Mouse (Mus musculus): ENCODE data around the gene Elf2. TPM values are rescaled to one million over a fixed set of nuclear protein-coding genes. Genes with fewer than 3 reads are reported as not detected.

The Elf2 gene
- polyA plus RNA-seq, 1 experiment from 2014 or later = 53.5 TPM

- H3K9me3 ChIP-seq (ENCODE audit: control insufficient read depth, low read length) = no peaks in the 10 kb centered on the region
- peak overlapping the region; percentile 89 for H3K4me2 ChIP-seq (ENCODE audit: low read depth, low read length)
- WGBS = under 1% methylated on average over 89 of the region's 113 CpGs
- peak overlapping the region; percentile 94 for H3K9ac ChIP-seq (ENCODE audit: low read depth, low read length)
- no peaks in the 10 kb centered on the region for H3K4me1 ChIP-seq (ENCODE audit: control insufficient read depth, insufficient read depth, low read length)
- H3K27me3 ChIP-seq (replicated peaks; ENCODE audit: control insufficient read depth, insufficient read depth, low read length) = no peaks in the 10 kb centered on the region
- H3K4me3 ChIP-seq (ENCODE audit: low read length) = peak overlapping the region; percentile 90
- ATAC-seq = peak; percentile 58
- peak overlapping the region; percentile 96 for H3K27ac ChIP-seq (ENCODE audit: low read length)
- H3K36me3 ChIP-seq (ENCODE audit: control insufficient read depth, insufficient read depth, low read length) = no peaks in the 10 kb centered on the region
Measured at GRCm38 (mm10) chr3:51339734-51340551, 520 bp downstream of the Elf2 start.

DNA sequence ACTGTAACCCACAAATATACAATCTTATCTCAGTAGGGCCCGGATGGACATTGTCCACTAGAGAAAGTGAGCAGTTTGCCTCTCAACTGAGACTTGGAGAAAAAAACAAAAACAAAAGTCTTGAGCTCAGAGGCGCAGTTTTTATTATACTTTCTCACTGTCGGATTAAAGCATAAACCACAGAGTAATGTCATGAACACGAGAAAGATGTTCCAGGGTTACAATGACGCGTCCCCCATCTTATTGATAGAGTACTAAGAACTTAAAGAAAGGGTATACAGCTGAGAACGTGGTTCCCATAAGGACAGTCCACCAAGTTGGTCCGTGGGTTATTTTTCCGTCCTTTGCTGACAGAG is 1.1 kb downstream of the Elf2 start:
- 4% methylated on average over 9 of the region's 9 CpGs for WGBS
- no peaks in the 10 kb centered on the region for H3K4me1 ChIP-seq (ENCODE audit: control insufficient read depth, insufficient read depth, low read length)
- no peaks in the 10 kb centered on the region for H3K27me3 ChIP-seq (replicated peaks; ENCODE audit: control insufficient read depth, insufficient read depth, low read length)
- peak overlapping the region; percentile 89 for H3K4me2 ChIP-seq (ENCODE audit: low read depth, low read length)
- H3K27ac ChIP-seq (ENCODE audit: low read length) = peak overlapping the region; percentile 96
- no peaks in the 10 kb centered on the region for H3K36me3 ChIP-seq (ENCODE audit: control insufficient read depth, insufficient read depth, low read length)
- peak overlapping the region; percentile 94 for H3K9ac ChIP-seq (ENCODE audit: low read depth, low read length)
- H3K9me3 ChIP-seq (ENCODE audit: control insufficient read depth, low read length) = no peaks in the 10 kb centered on the region
- no peak for ATAC-seq
- peak overlapping the region; percentile 90 for H3K4me3 ChIP-seq (ENCODE audit: low read length)

DNA sequence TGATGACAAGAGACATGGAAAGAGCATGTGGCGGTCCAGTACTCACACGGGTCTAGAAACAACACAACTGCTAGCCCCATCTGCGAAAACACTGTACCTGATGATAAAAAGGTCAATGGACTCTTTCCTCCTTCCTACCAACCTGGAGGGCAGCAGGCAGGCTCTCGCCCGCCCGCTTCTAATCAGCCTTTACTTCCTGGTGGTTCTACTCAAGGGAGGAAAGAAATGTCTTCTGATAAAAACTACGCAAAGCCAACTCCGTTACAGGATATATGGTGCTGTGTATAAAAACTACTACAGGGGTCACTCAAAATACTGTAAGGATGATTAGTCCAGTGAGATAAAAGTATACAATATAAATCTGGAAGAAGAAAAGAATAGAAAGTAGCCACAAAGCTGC is 5.1 kb downstream of the Elf2 start:
- H3K27me3 ChIP-seq (replicated peaks; ENCODE audit: control insufficient read depth, insufficient read depth, low read length) = no peaks in the 10 kb centered on the region
- no peak for ATAC-seq
- H3K9ac ChIP-seq (ENCODE audit: low read depth, low read length) = no peak overlapping the region
- no peak overlapping the region for H3K4me2 ChIP-seq (ENCODE audit: low read depth, low read length)
- H3K4me3 ChIP-seq (ENCODE audit: low read length) = no peak overlapping the region
- no peaks in the 10 kb centered on the region for H3K9me3 ChIP-seq (ENCODE audit: control insufficient read depth, low read length)
- 68% methylated on average over 8 of the region's 8 CpGs for WGBS
- H3K4me1 ChIP-seq (ENCODE audit: control insufficient read depth, insufficient read depth, low read length) = peaks cover 4% of the 10 kb centered on the region; the same call in 1 of the 2 replicates
- H3K27ac ChIP-seq (ENCODE audit: low read length) = no peak overlapping the region; the same call in 1 of the 2 replicates
- no peaks in the 10 kb centered on the region for H3K36me3 ChIP-seq (ENCODE audit: control insufficient read depth, insufficient read depth, low read length)

DNA sequence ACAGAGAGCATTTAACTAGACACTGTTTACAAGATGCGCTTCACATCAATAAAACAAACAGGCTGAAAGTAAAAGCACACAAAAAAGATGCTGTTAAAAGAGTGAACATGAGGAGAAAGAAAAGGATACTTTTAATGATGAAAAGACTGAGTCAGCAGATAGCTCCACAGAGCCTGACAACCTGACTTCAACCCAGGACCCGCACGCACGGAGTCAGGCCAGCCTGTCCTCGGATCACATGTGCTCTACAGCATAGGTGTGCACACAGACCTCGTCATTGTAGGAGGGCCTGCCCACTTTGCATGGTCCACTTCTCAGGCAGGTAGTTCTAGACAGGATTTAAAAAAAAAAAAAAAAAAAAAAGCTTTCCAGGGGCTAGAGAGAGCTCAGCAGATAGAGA is 6.5 kb downstream of the Elf2 start:
- H3K4me2 ChIP-seq (ENCODE audit: low read depth, low read length) = no peak overlapping the region
- no peaks in the 10 kb centered on the region for H3K27me3 ChIP-seq (replicated peaks; ENCODE audit: control insufficient read depth, insufficient read depth, low read length)
- no peaks in the 10 kb centered on the region for H3K9me3 ChIP-seq (ENCODE audit: control insufficient read depth, low read length)
- no peak overlapping the region for H3K4me3 ChIP-seq (ENCODE audit: low read length)
- H3K27ac ChIP-seq (ENCODE audit: low read length) = no peak overlapping the region
- ATAC-seq = no peak
- H3K4me1 ChIP-seq (ENCODE audit: control insufficient read depth, insufficient read depth, low read length) = peaks cover 4% of the 10 kb centered on the region; the same call in 1 of the 2 replicates
- 71% methylated on average over 6 of the region's 6 CpGs for WGBS
- H3K9ac ChIP-seq (ENCODE audit: low read depth, low read length) = no peak overlapping the region
- no peaks in the 10 kb centered on the region for H3K36me3 ChIP-seq (ENCODE audit: control insufficient read depth, insufficient read depth, low read length)

- Histone ChIP-seq H3K4me1 (ENCODE audit: control insufficient read depth, insufficient read depth, low read length) (peaks cover 4% of the 10 kb centered on the region; the same call in 1 of the 2 replicates), H3K9me3 (ENCODE audit: control insufficient read depth, low read length) (no peaks in the 10 kb centered on the region), H3K9ac (ENCODE audit: low read depth, low read length) (0 out of 2 replicates have a peak overlapping the region, but pooled peaks have one; percentile 33), H3K4me2 (ENCODE audit: low read depth, low read length) (peak overlapping the region; percentile 31), H3K27ac (ENCODE audit: low read length) (peak overlapping the region; percentile 35), H3K36me3 (ENCODE audit: control insufficient read depth, insufficient read depth, low read length) (no peaks in the 10 kb centered on the region), H3K4me3 (ENCODE audit: low read length) (peak overlapping the region; percentile 4; the same call in 1 of the 2 replicates), H3K27me3 (replicated peaks; ENCODE audit: control insufficient read depth, insufficient read depth, low read length) (no peaks in the 10 kb centered on the region)
- peak; percentile 80 for ATAC-seq
- WGBS = 47% methylated on average over 10 of the region's 10 CpGs
Measured at GRCm38 (mm10) chr3:51333234-51333889, 7.1 kb downstream of the Elf2 start.

DNA sequence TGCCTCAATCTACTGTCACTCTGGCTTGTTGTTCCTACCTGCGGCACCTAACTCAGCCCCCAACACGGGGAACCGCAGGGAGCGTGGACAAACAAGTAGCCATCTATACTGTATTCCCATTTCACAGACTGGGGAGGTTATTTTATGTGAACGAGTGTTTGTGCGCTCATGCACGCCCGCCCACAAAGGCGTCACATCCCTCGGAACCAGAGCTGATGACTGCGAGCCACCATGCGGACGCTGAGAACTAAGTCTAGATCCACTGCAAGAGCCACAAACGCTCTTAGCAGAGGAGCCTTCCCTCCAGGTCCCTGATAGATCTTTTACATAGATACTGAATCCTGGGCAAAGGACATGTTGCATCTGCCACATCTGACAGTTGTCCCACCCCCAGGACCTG is 10.4 kb downstream of the Elf2 start:
- no peaks in the 10 kb centered on the region for H3K9me3 ChIP-seq (ENCODE audit: control insufficient read depth, low read length)
- H3K4me2 ChIP-seq (ENCODE audit: low read depth, low read length) = no peak overlapping the region
- H3K27ac ChIP-seq (ENCODE audit: low read length) = no peak overlapping the region
- WGBS = 86% methylated on average over 14 of the region's 14 CpGs
- no peaks in the 10 kb centered on the region for H3K27me3 ChIP-seq (replicated peaks; ENCODE audit: control insufficient read depth, insufficient read depth, low read length)
- ATAC-seq = no peak
- no peak overlapping the region for H3K9ac ChIP-seq (ENCODE audit: low read depth, low read length)
- H3K36me3 ChIP-seq (ENCODE audit: control insufficient read depth, insufficient read depth, low read length) = no peaks in the 10 kb centered on the region
- no peak overlapping the region for H3K4me3 ChIP-seq (ENCODE audit: low read length)
- peaks cover 4% of the 10 kb centered on the region; the same call in 1 of the 2 replicates for H3K4me1 ChIP-seq (ENCODE audit: control insufficient read depth, insufficient read depth, low read length)

DNA sequence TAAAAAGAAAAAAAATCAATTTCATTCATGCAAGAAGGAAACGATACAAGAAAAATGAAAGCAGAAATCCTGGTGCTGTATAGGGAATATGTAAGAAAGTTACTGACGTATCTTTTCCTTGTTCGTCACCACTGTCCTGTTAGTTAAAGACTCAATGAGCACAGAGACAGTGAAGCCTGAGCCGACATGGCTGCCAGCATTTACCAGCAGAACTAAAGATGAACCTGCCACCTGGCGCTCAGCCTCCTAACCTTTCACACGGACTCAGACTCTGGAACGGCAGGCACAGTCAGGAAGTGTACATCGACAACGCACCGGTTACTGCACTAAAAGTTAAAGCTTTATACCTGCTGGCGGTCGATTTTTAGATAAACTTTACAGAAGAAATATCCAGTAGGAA is 11.9 kb downstream of the Elf2 start:
- 80% methylated on average over 12 of the region's 12 CpGs for WGBS
- peaks cover 1% of the 10 kb centered on the region; the same call in 1 of the 2 replicates for H3K4me1 ChIP-seq (ENCODE audit: control insufficient read depth, insufficient read depth, low read length)
- H3K36me3 ChIP-seq (ENCODE audit: control insufficient read depth, insufficient read depth, low read length) = 0 out of 2 replicates have a peak, but pooled peaks cover 3% of the 10 kb centered on the region
- no peaks in the 10 kb centered on the region for H3K9me3 ChIP-seq (ENCODE audit: control insufficient read depth, low read length)
- ATAC-seq = no peak
- H3K4me3 ChIP-seq (ENCODE audit: low read length) = no peak overlapping the region
- no peak overlapping the region for H3K9ac ChIP-seq (ENCODE audit: low read depth, low read length)
- no peak overlapping the region for H3K4me2 ChIP-seq (ENCODE audit: low read depth, low read length)
- H3K27ac ChIP-seq (ENCODE audit: low read length) = no peak overlapping the region
- H3K27me3 ChIP-seq (replicated peaks; ENCODE audit: control insufficient read depth, insufficient read depth, low read length) = no peaks in the 10 kb centered on the region

- Histone ChIP-seq H3K36me3 (ENCODE audit: control insufficient read depth, insufficient read depth, low read length) (0 out of 2 replicates have a peak, but pooled peaks cover 3% of the 10 kb centered on the region), H3K9ac (ENCODE audit: low read depth, low read length) (no peak overlapping the region), H3K4me2 (ENCODE audit: low read depth, low read length) (no peak overlapping the region), H3K4me1 (ENCODE audit: control insufficient read depth, insufficient read depth, low read length) (no peaks in the 10 kb centered on the region; the same call in 1 of the 2 replicates), H3K27me3 (replicated peaks; ENCODE audit: control insufficient read depth, insufficient read depth, low read length) (no peaks in the 10 kb centered on the region), H3K27ac (ENCODE audit: low read length) (no peak overlapping the region), H3K9me3 (ENCODE audit: control insufficient read depth, low read length) (no peaks in the 10 kb centered on the region), H3K4me3 (ENCODE audit: low read length) (no peak overlapping the region)
- 73% methylated on average over 5 of the region's 5 CpGs for WGBS
- no peak for ATAC-seq
Measured at GRCm38 (mm10) chr3:51327817-51328216, 12.6 kb downstream of the Elf2 start.

GRCm38 (mm10) chr3:51327429-51327797 is 13.1 kb downstream of the Elf2 start:
- no peak overlapping the region for H3K9ac ChIP-seq (ENCODE audit: low read depth, low read length)
- H3K4me3 ChIP-seq (ENCODE audit: low read length) = no peak overlapping the region
- no peak overlapping the region; the same call in 1 of the 2 replicates for H3K27ac ChIP-seq (ENCODE audit: low read length)
- H3K9me3 ChIP-seq (ENCODE audit: control insufficient read depth, low read length) = no peaks in the 10 kb centered on the region
- H3K4me2 ChIP-seq (ENCODE audit: low read depth, low read length) = no peak overlapping the region
- 91% methylated on average over 5 of the region's 5 CpGs for WGBS
- 0 out of 2 replicates have a peak, but pooled peaks cover 3% of the 10 kb centered on the region for H3K36me3 ChIP-seq (ENCODE audit: control insufficient read depth, insufficient read depth, low read length)
- H3K27me3 ChIP-seq (replicated peaks; ENCODE audit: control insufficient read depth, insufficient read depth, low read length) = no peaks in the 10 kb centered on the region
- ATAC-seq = peak; percentile 35; the same call in 1 of the 2 replicates
- H3K4me1 ChIP-seq (ENCODE audit: control insufficient read depth, insufficient read depth, low read length) = no peaks in the 10 kb centered on the region

Data from intestine, embryonic 16.5 days (tissue).